Mouse (Mus musculus) brain, embryonic 18.5 days (tissue): ENCODE measurements at regions not wholly inside any gene's neighbourhood (a gene's known extent, or its start where the extent isn't known, plus 50 kb on each side); places are given as distances from the start of the nearest gene placed in this dataset.
A peak's percentile ranks its signal among the peaks of the same experiment; 100 is the strongest.

ENCODE experiments used
- DNase-seq: peaks from one replicate; pipeline ENCODE4 v3.0.0-alpha.2; 2012; ENCODE audit warnings: low read depth, low spot score

- no peak for DNase-seq
These were observed 170.1 kb downstream of the 1700064H15Rik start for GRCm38 (mm10) chr3:19458386-19458785.

- DNase-seq: no peak
These were observed 171.0 kb downstream of the 1700064H15Rik start for GRCm38 (mm10) chr3:19457431-19457830.

- DNase-seq: no peak
These were observed 172.5 kb downstream of the 1700064H15Rik start for GRCm38 (mm10) chr3:19455838-19456448.

GRCm38 (mm10) chr3:19451022-19451421, 177.5 kb downstream of the 1700064H15Rik start:
- no peak for DNase-seq

- DNase-seq: no peak
These were observed 179.5 kb downstream of the 1700064H15Rik start for GRCm38 (mm10) chr3:19448931-19449330.

GRCm38 (mm10) chr3:19448192-19448591, 180.3 kb downstream of the 1700064H15Rik start:
- DNase-seq: no peak

- DNase-seq: no peak
These were observed 180.7 kb downstream of the 1700064H15Rik start for GRCm38 (mm10) chr3:19447733-19448132.

GRCm38 (mm10) chr3:19444914-19445313, 183.6 kb downstream of the 1700064H15Rik start:
- no peak for DNase-seq

- DNase-seq: no peak
These were observed 186.7 kb downstream of the 1700064H15Rik start for GRCm38 (mm10) chr3:19441827-19442226.

- DNase-seq: no peak
These were observed 198.3 kb downstream of the 1700064H15Rik start for GRCm38 (mm10) chr3:19430159-19430558.

- no peak for DNase-seq
These were observed 198.9 kb downstream of the 1700064H15Rik start for GRCm38 (mm10) chr3:19429422-19430076.

GRCm38 (mm10) chr3:19429010-19429409, 199.5 kb downstream of the 1700064H15Rik start:
- no peak for DNase-seq

GRCm38 (mm10) chr3:19426130-19426556, 202.3 kb downstream of the 1700064H15Rik start:
- DNase-seq: no peak

GRCm38 (mm10) chr3:19425322-19425721, 203.2 kb downstream of the 1700064H15Rik start:
- DNase-seq: no peak

GRCm38 (mm10) chr3:19424384-19424783, 204.1 kb downstream of the 1700064H15Rik start:
- no peak for DNase-seq

- DNase-seq: no peak
These were observed 207.0 kb downstream of the 1700064H15Rik start for GRCm38 (mm10) chr3:19421430-19421944.

GRCm38 (mm10) chr3:19420912-19421311, 207.6 kb downstream of the 1700064H15Rik start:
- DNase-seq: no peak

GRCm38 (mm10) chr3:19410938-19411515, 217.4 kb downstream of the 1700064H15Rik start:
- no peak for DNase-seq

- no peak for DNase-seq
These were observed 220.2 kb downstream of the 1700064H15Rik start for GRCm38 (mm10) chr3:19408283-19408682.

GRCm38 (mm10) chr3:19407591-19408090, 220.8 kb downstream of the 1700064H15Rik start:
- DNase-seq: no peak

GRCm38 (mm10) chr3:19406351-19407151, 221.9 kb downstream of the 1700064H15Rik start:
- DNase-seq: peak; percentile 61

GRCm38 (mm10) chr3:19385675-19386074, 242.8 kb downstream of the 1700064H15Rik start:
- DNase-seq: no peak
